Mouse (Mus musculus) CD4-positive, CD25-positive, alpha-beta regulatory T cell, adult 2 months (primary cell): ENCODE data around the gene Rec8.

Experiments
- DNase-seq: peaks from one replicate; pipeline ENCODE4 v3.0.0-alpha.2; 2012; ENCODE audit warnings: low read depth, low spot score

The Rec8 gene

GRCm38 (mm10) chr14:55641291-55641690 lies 23.5 kb downstream of the Rec8 start:
- DNase-seq: no peak

- no peak for DNase-seq
Measured at GRCm38 (mm10) chr14:55642679-55643059, 24.8 kb downstream of the Rec8 start.

- peak; percentile 86 for DNase-seq
Measured at GRCm38 (mm10) chr14:55643060-55643907, 25.4 kb downstream of the Rec8 start, which contains the start of gene Tm9sf1. Gene Tm9sf1 (minus strand): TSS chr14:55643806.

GRCm38 (mm10) chr14:55644261-55644888 lies 26.5 kb downstream of the Rec8 start:
- peak; percentile 55 for DNase-seq

GRCm38 (mm10) chr14:55649884-55650283 lies 32.0 kb downstream of the Rec8 start, which contains the start of gene Tssk4:
Gene Tssk4 (plus strand): TSS chr14:55650184.
- no peak for DNase-seq

- DNase-seq: no peak
Measured at GRCm38 (mm10) chr14:55651528-55651927, 33.7 kb downstream of the Rec8 start.

GRCm38 (mm10) chr14:55656935-55657334 lies 39.1 kb downstream of the Rec8 start:
- no peak for DNase-seq

- DNase-seq: no peak
Measured at GRCm38 (mm10) chr14:55658011-55658410, 40.2 kb downstream of the Rec8 start.

- DNase-seq: peak; percentile 91
Measured at GRCm38 (mm10) chr14:55659960-55660573, 42.2 kb downstream of the Rec8 start, which contains the start of gene Mdp1. Gene Mdp1 (minus strand): TSS chr14:55660508.

- no peak for DNase-seq
Measured at GRCm38 (mm10) chr14:55660636-55661035, 42.8 kb downstream of the Rec8 start.

- no peak for DNase-seq
Measured at GRCm38 (mm10) chr14:55671486-55671832, 53.6 kb downstream of the Rec8 start.

- peak; percentile 95 for DNase-seq
Measured at GRCm38 (mm10) chr14:55671833-55672740, 54.2 kb downstream of the Rec8 start, which contains the start of the genes Gmpr2 and Nedd8. Gene Gmpr2 (plus strand): TSS chr14:55671941. Gene Nedd8 (minus strand): TSS chr14:55672124.

- DNase-seq: no peak
Measured at GRCm38 (mm10) chr14:55672741-55673060, 54.9 kb downstream of the Rec8 start.
